Mouse (Mus musculus) MEL (cell line): ENCODE results near the gene Scfd2. TPM values are rescaled to one million over a fixed set of nuclear protein-coding genes. Genes with fewer than 3 reads are reported as not detected.

ENCODE experiments used
- DNase-seq: peaks from one replicate; pipeline ENCODE4 v3.0.0; 2011; ENCODE audit warnings: low read depth, low spot score
- H3K27ac ChIP-seq: 2 replicates; pipeline ENCODE4 v1.5.1; 2012; ENCODE audit warnings: low read depth, mild to moderate bottlenecking, control low read depth, low read length, moderate library complexity; ENCODE audit not compliant: control insufficient read depth
- H3K27me3 ChIP-seq, 2 experiments: fragments of 150-350 bp in 1 of 2; sonication (generic) in 1 of 2; 2 replicates each; pipeline ENCODE4 v1.6.1; 2012; ENCODE audit warnings: low read length in 2 of 2, mild to moderate bottlenecking in 2 of 2, improper control_type of control experiment in 1 of 2, moderate library complexity in 1 of 2; ENCODE audit not compliant: insufficient read depth in 2 of 2, control insufficient read depth in 1 of 2
- H3K36me3 ChIP-seq, 2 experiments: 2 replicates each; pipeline ENCODE4 v1.6.1; 2012 to 2014; ENCODE audit warnings: low read length in 2 of 2, improper control_type of control experiment in 1 of 2, inconsistent platforms in 1 of 2, mild to moderate bottlenecking in 1 of 2; ENCODE audit not compliant: insufficient read depth in 2 of 2, control insufficient read depth in 1 of 2
- H3K4me1 ChIP-seq, 2 experiments: fragments of 150-350 bp in 1 of 2; sonication (generic) in 1 of 2; 2 replicates each; pipeline ENCODE4 v1.6.1; 2012; ENCODE audit warnings: low read length in 2 of 2, improper control_type of control experiment in 1 of 2, mild to moderate bottlenecking in 1 of 2; ENCODE audit not compliant: insufficient read depth in 2 of 2, control insufficient read depth in 1 of 2
- H3K4me3 ChIP-seq, 2 experiments: fragments of 150-350 bp in 1 of 2; sonication (generic) in 1 of 2; 2 replicates each; pipeline ENCODE4 v1.5.1; 2012; ENCODE audit warnings: low read depth in 2 of 2, low read length in 2 of 2, mild to moderate bottlenecking in 2 of 2, moderate library complexity in 2 of 2, control low read depth in 1 of 2, improper control_type of control experiment in 1 of 2; ENCODE audit not compliant: control insufficient read depth in 1 of 2, insufficient read depth in 1 of 2
- H3K79me2 ChIP-seq: 2 replicates; pipeline ENCODE4 v1.6.1; 2012; ENCODE audit warnings: mild to moderate bottlenecking, low read length, moderate library complexity; ENCODE audit not compliant: control insufficient read depth, poor library complexity, insufficient read depth
- H3K9ac ChIP-seq: 2 replicates; pipeline ENCODE4 v1.6.1; 2012; ENCODE audit warnings: low read depth, mild to moderate bottlenecking, control low read depth, low read length, moderate library complexity; ENCODE audit not compliant: control insufficient read depth, poor library complexity, severe bottlenecking
- H3K9me3 ChIP-seq: fragments of 150-350 bp; sonication (generic); replicated peaks from 2 replicates; pipeline ENCODE4 v1.6.1; 2012; ENCODE audit warnings: mild to moderate bottlenecking, low read length, improper control_type of control experiment, moderate library complexity; ENCODE audit not compliant: insufficient read depth
- CHD1 ChIP-seq: IDR thresholded peaks from 2 replicates; pipeline ENCODE4 v1.6.1; 2012; ENCODE audit warnings: low read depth, mild to moderate bottlenecking, inconsistent platforms, low read length, improper control_type of control experiment
- CHD2 ChIP-seq: IDR thresholded peaks from 2 replicates; pipeline ENCODE4 v1.6.1; 2011; ENCODE audit warnings: low read length, improper control_type of control experiment
- CTCF ChIP-seq, 3 experiments: IDR thresholded peaks in 2 of 3; conservative IDR thresholded peaks in 1 of 3; 2 replicates each; pipeline ENCODE4 v1.5.1; 2011 to 2012; ENCODE audit warnings: low read length in 3 of 3, low read depth in 2 of 3, mild to moderate bottlenecking in 2 of 3, improper control_type of control experiment in 1 of 3, inconsistent platforms in 1 of 3, mixed read lengths in 1 of 3, moderate library complexity in 1 of 3; ENCODE audit not compliant: control insufficient read depth in 1 of 3, insufficient read depth in 1 of 3, poor library complexity in 1 of 3, severe bottlenecking in 1 of 3
- E2F4 ChIP-seq: IDR thresholded peaks from 2 replicates; pipeline ENCODE4 v1.6.1; 2011; ENCODE audit warnings: low read depth, low read length, improper control_type of control experiment, borderline replicate concordance
- ELF1 ChIP-seq: IDR thresholded peaks from 2 replicates; pipeline ENCODE4 v1.6.1; 2014; ENCODE audit warnings: low read depth, mild to moderate bottlenecking, inconsistent platforms, low read length, improper control_type of control experiment, moderate library complexity
- EP300 ChIP-seq, 2 experiments: IDR thresholded peaks; 2 replicates each; pipeline ENCODE4 v1.6.1; 2011; ENCODE audit warnings: improper control_type of control experiment in 2 of 2, low read length in 2 of 2, low read depth in 1 of 2, mild to moderate bottlenecking in 1 of 2
- ETS1 ChIP-seq: IDR thresholded peaks from 2 replicates; pipeline ENCODE4 v1.6.1; 2012; ENCODE audit warnings: low read depth, mild to moderate bottlenecking, inconsistent platforms, low read length, improper control_type of control experiment, moderate library complexity
- GABPA ChIP-seq: IDR thresholded peaks from 2 replicates; pipeline ENCODE4 v1.6.1; 2012; ENCODE audit warnings: low read depth, mild to moderate bottlenecking, inconsistent platforms, low read length, improper control_type of control experiment, moderate library complexity
- GATA1 ChIP-seq: IDR thresholded peaks from 2 replicates; pipeline ENCODE4 v1.6.1; 2011; ENCODE audit warnings: low read depth, low read length, improper control_type of control experiment
- HCFC1 ChIP-seq: IDR thresholded peaks from 2 replicates; pipeline ENCODE4 v1.6.1; 2012; ENCODE audit warnings: low read depth, mild to moderate bottlenecking, inconsistent platforms, low read length, improper control_type of control experiment, moderate library complexity
- JUND ChIP-seq: IDR thresholded peaks from 2 replicates; pipeline ENCODE4 v1.6.1; 2011; ENCODE audit warnings: low read depth, mild to moderate bottlenecking, improper control_type of control experiment, low read length
- KAT2A ChIP-seq: conservative IDR thresholded peaks from 2 replicates; pipeline ENCODE4 v1.6.1; 2012; ENCODE audit warnings: low read depth, low read length, improper control_type of control experiment, inconsistent platforms
- MAFK ChIP-seq: IDR thresholded peaks from 2 replicates; pipeline ENCODE4 v1.6.1; 2011; ENCODE audit warnings: low read depth, mild to moderate bottlenecking, low read length, improper control_type of control experiment, borderline replicate concordance
- MAX ChIP-seq: IDR thresholded peaks from 2 replicates; pipeline ENCODE4 v1.6.1; 2011; ENCODE audit warnings: low read length, improper control_type of control experiment
- MEF2A ChIP-seq: IDR thresholded peaks from 2 replicates; pipeline ENCODE4 v1.6.1; 2014; ENCODE audit warnings: low read depth, mild to moderate bottlenecking, inconsistent platforms, low read length, improper control_type of control experiment; ENCODE audit not compliant: poor library complexity, insufficient replicate concordance, severe bottlenecking; ENCODE audit errors: extremely low read depth
- MXI1 ChIP-seq: IDR thresholded peaks from 2 replicates; pipeline ENCODE4 v1.6.1; 2011; ENCODE audit warnings: mild to moderate bottlenecking, low read depth, low read length, improper control_type of control experiment
- MYC ChIP-seq: IDR thresholded peaks from 2 replicates; pipeline ENCODE4 v1.6.1; 2011; ENCODE audit warnings: low read depth, mild to moderate bottlenecking, low read length, improper control_type of control experiment, moderate library complexity
- NELFE ChIP-seq: IDR thresholded peaks from 2 replicates; pipeline ENCODE4 v1.6.1; 2011; ENCODE audit warnings: low read depth, low read length, improper control_type of control experiment
- POLR2A ChIP-seq, 2 experiments: IDR thresholded peaks; 2 replicates each; pipeline ENCODE4 v1.6.1; 2011 to 2012; ENCODE audit warnings: low read length in 2 of 2, mild to moderate bottlenecking in 2 of 2, control low read depth in 1 of 2, improper control_type of control experiment in 1 of 2, low read depth in 1 of 2, moderate library complexity in 1 of 2; ENCODE audit not compliant: control insufficient read depth in 1 of 2, insufficient read depth in 1 of 2, poor library complexity in 1 of 2
- POLR2AphosphoS2 ChIP-seq: IDR thresholded peaks from 2 replicates; pipeline ENCODE4 v1.6.1; 2011; ENCODE audit warnings: low read length, improper control_type of control experiment
- POLR2AphosphoS5 ChIP-seq: IDR thresholded peaks from 2 replicates; pipeline ENCODE4 v1.6.1; 2012; ENCODE audit warnings: low read depth, borderline replicate concordance, mild to moderate bottlenecking, inconsistent platforms, low read length, moderate library complexity, mixed read lengths
- RAD21 ChIP-seq: IDR thresholded peaks from 2 replicates; pipeline ENCODE4 v1.6.1; 2011; ENCODE audit warnings: mild to moderate bottlenecking, low read depth, low read length, improper control_type of control experiment
- RCOR1 ChIP-seq: IDR thresholded peaks from 2 replicates; pipeline ENCODE4 v1.6.1; 2012; ENCODE audit warnings: low read depth, mild to moderate bottlenecking, inconsistent platforms, low read length, improper control_type of control experiment
- SIN3A ChIP-seq: IDR thresholded peaks from 2 replicates; pipeline ENCODE4 v1.6.1; 2012; ENCODE audit warnings: low read length, improper control_type of control experiment, inconsistent platforms
- SMC3 ChIP-seq: IDR thresholded peaks from 2 replicates; pipeline ENCODE4 v1.6.1; 2011; ENCODE audit warnings: low read depth, low read length, improper control_type of control experiment
- TAL1 ChIP-seq: IDR thresholded peaks from 2 replicates; pipeline ENCODE4 v1.6.1; 2012; ENCODE audit warnings: mild to moderate bottlenecking, inconsistent platforms, low read length, moderate library complexity, mixed read lengths
- TCF12 ChIP-seq: IDR thresholded peaks from 2 replicates; pipeline ENCODE4 v1.6.1; 2014; ENCODE audit warnings: low read depth, mild to moderate bottlenecking, inconsistent platforms, low read length, improper control_type of control experiment, moderate library complexity
- UBTF ChIP-seq: IDR thresholded peaks from 2 replicates; pipeline ENCODE4 v1.6.1; 2012; ENCODE audit warnings: low read depth, mild to moderate bottlenecking, inconsistent platforms, low read length, improper control_type of control experiment, moderate library complexity, borderline replicate concordance; ENCODE audit not compliant: insufficient read depth
- USF1 ChIP-seq: IDR thresholded peaks from 2 replicates; pipeline ENCODE4 v1.6.1; 2014; ENCODE audit warnings: low read depth, mild to moderate bottlenecking, inconsistent platforms, low read length, improper control_type of control experiment, moderate library complexity
- USF2 ChIP-seq, 2 experiments: IDR thresholded peaks; 2 replicates each; pipeline ENCODE4 v1.6.1; 2011 to 2012; ENCODE audit warnings: improper control_type of control experiment in 2 of 2, low read length in 2 of 2, borderline replicate concordance in 1 of 2, inconsistent platforms in 1 of 2, low read depth in 1 of 2, mild to moderate bottlenecking in 1 of 2; ENCODE audit not compliant: insufficient read depth in 1 of 2
- ZC3H11A ChIP-seq: IDR thresholded peaks from 2 replicates; pipeline ENCODE4 v1.6.1; 2012; ENCODE audit warnings: low read depth, mild to moderate bottlenecking, inconsistent platforms, low read length, improper control_type of control experiment
- ZNF384 ChIP-seq: IDR thresholded peaks from 2 replicates; pipeline ENCODE4 v1.6.1; 2012; ENCODE audit warnings: low read depth, mild to moderate bottlenecking, inconsistent platforms, low read length, improper control_type of control experiment
- polyA plus RNA-seq, 2 experiments: library from polyadenylated mRNA; stranded (reverse) in 1 of 2; unstranded in 1 of 2; fragments of >175 nt in 1 of 2; fragments of >200 nt in 1 of 2; gene quantifications; 2 replicates each; pipeline versions ENCODE4 v1.2.1 to v1.2.4; 2012; ENCODE audit warnings: low replicate concordance in 2 of 2, low read depth in 1 of 2; ENCODE audit not compliant: insufficient read length in 2 of 2, insufficient read depth in 1 of 2, missing spikeins in 1 of 2
- total RNA-seq: library from RNA; depleted of rRNA; stranded (reverse); fragments of 300-350 nt; gene quantifications from 2 replicates; pipeline ENCODE4 v1.2.3, GENCODE M21; 2012

Scfd2 gene
- total and polyA plus RNA-seq, 3 experiments: 18.8 to 20.3 TPM; not detected in 1

- Histone ChIP-seq H3K4me1 (no peaks in the 10 kb centered on the region), H3K9me3 (no peaks in the 10 kb centered on the region), H3K27ac (no peak overlapping the region), H3K79me2 (no peaks in the 10 kb centered on the region), H3K36me3 (no peaks in the 10 kb centered on the region), H3K4me3 (no peak overlapping the region), H3K27me3 (no peaks in the 10 kb centered on the region), H3K9ac (no peak overlapping the region)
- DNase-seq: no peak
- no peak for TF ChIP-seq POLR2A (IDR thresholded peaks at IDR 0.05; ENCODE audit: control insufficient read depth in 1 of 2, insufficient read depth in 1 of 2, low read depth in 1 of 2, low read length in 2 of 2, poor library complexity in 1 of 2)
- no peak for TF ChIP-seq MYC
- no peak for TF ChIP-seq GABPA
- TF ChIP-seq TAL1: no peak
- TF ChIP-seq, all 39 proteins: peak for 0
Observed at GRCm38 (mm10) chr5:74278428-74278827, 253.1 kb downstream of the Scfd2 start.

DNA sequence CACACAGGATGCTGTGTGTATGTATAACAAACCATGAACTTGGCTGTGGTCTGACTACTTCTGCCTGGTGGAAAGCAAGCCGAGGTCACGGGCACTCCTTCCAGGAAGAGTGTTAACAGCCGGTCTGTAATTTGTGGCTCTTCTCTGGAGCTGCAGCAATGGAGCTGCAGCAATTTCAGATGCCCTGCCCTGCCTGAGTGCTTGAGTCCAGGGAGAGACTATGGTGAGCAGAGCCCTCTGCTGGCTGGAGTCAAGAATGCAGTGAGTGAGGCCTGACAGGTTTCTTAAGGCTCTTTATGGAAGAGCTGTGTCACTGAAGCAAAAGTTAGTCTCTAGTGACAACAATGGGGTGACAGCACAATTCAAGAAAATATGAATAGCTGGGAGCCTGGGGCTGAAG is 253.8 kb downstream of the Scfd2 start:
- no peak overlapping the region for H3K27ac ChIP-seq
- no peaks in the 10 kb centered on the region for H3K79me2 ChIP-seq
- no peak overlapping the region for H3K4me3 ChIP-seq
- H3K27me3 ChIP-seq: no peaks in the 10 kb centered on the region
- TF ChIP-seq SIN3A (no peak), POLR2AphosphoS5 (no peak), EP300 (IDR thresholded peaks at IDR 0.05; ENCODE audit: low read depth in 1 of 2, low read length in 2 of 2) (no peak), KAT2A (no peak), POLR2AphosphoS2 (no peak), USF2 (IDR thresholded peaks at IDR 0.05; ENCODE audit: borderline replicate concordance in 1 of 2, insufficient read depth in 1 of 2, low read depth in 1 of 2, low read length in 2 of 2) (no peak), ELF1 (no peak), TAL1 (no peak), E2F4 (no peak), GATA1 (no peak), UBTF (no peak), ETS1 (no peak), NELFE (peak; percentile 25; the same call in 1 of the 2 replicates), JUND (no peak), HCFC1 (no peak), USF1 (no peak), MYC (no peak), MAFK (no peak), POLR2A (IDR thresholded peaks at IDR 0.05; ENCODE audit: control insufficient read depth in 1 of 2, insufficient read depth in 1 of 2, low read depth in 1 of 2, low read length in 2 of 2, poor library complexity in 1 of 2) (no peak), TCF12 (no peak), ZNF384 (no peak), SMC3 (peak; percentile 97), CTCF (IDR thresholded peaks at IDR 0.05 in 2 of 3, conservative IDR thresholded peaks at IDR 0.05 in 1 of 3; ENCODE audit: control insufficient read depth in 1 of 3, insufficient read depth in 1 of 3, low read depth in 2 of 3, low read length in 3 of 3, poor library complexity in 1 of 3, severe bottlenecking in 1 of 3) (peak; percentile 83 to 95 (median 90)), ZC3H11A (peak; percentile 93), RAD21 (peak; percentile 93), MAX (no peak), CHD1 (no peak), MXI1 (no peak), CHD2 (no peak), GABPA (no peak), RCOR1 (no peak), MEF2A (no peak)
- no peak overlapping the region for H3K9ac ChIP-seq
- peak; percentile 83 for DNase-seq
- no peaks in the 10 kb centered on the region for H3K36me3 ChIP-seq
- H3K4me1 ChIP-seq: no peaks in the 10 kb centered on the region
- H3K9me3 ChIP-seq: no peaks in the 10 kb centered on the region
